Mouse (Mus musculus) activated CD4-positive, CD25-positive, alpha-beta regulatory T cell, adult 4 months (primary cell): ENCODE results near the gene S100a2. TPM values are rescaled to one million over a fixed set of nuclear protein-coding genes. Genes with fewer than 3 reads are reported as not detected.

Experiments
- ATAC-seq: one replicate; pipeline ENCODE4 v1.8.0; 2017
- polyA plus RNA-seq, 2 experiments: library from polyadenylated mRNA; unstranded; fragments of 100-300 nt; shearing (Covaris generic); gene quantifications; one replicate each; pipeline ENCODE4 v1.2.1; 2017

Gene S100a2
- polyA plus RNA-seq, 2 experiments from 2014 or later: not detected

DNA sequence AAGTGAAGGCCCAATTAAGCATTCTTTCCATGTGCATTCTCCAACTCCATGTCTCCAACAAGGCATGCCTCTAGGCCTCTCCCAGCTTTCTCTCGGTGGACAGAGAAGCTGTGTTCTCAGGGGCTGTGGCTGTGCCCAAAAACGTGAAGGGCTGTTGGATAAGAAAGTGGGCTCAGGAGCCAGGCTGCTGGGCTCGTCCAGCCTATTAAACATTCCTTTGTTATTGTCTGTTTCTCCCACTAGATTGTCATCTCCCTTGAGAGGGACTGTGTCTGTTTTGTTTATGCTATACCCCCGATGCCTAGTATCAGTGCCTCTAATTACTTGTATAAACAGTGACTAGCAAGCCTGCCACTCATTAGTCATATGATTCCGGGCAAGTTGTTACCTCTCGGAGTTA lies 7.7 kb downstream of the S100a2 start:
- ATAC-seq: no peak

GRCm38 (mm10) chr3:90598212-90598611 lies 8.2 kb downstream of the S100a2 start:
- ATAC-seq: no peak

DNA sequence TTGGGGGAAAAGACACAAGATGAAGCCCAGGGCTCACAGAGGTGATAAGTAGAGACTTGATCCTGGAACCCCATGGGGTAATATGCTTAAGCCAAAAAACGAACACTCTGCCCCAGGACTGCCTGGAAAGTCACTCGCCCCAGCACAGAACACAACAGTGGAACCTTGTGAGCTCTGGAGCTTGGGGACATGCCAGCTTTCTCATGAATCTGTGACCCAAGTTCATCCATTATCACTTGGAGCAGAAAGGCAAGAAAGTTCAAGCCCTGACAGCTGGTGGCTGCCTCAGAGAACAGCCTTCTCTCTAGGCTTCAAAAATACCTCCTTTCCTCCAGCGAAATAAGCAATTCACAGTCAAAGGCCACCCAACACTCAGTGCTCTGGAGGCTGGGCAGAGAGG lies 9.4 kb downstream of the S100a2 start:
- no peak for ATAC-seq

DNA sequence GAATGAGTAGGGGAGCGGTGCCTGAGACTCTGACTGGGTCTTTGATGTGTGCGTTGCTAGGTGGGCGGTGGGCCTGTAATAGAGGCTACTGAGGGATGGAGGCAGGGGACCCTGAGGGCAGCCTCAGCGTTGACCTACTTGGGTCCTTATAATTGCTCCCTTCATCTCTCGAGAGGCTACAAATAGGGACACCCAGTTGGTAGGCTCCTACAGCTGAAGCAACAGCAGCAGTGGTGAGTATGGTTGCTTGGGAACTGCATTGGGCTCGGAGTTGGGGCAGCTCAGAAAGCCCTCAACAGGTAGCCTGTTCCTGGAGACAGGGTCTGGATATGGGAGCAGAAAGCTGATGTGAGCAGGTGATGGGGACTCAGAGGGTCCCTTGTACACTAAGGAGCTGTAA lies 10.0 kb downstream of the S100a2 start:
- ATAC-seq: no peak

DNA sequence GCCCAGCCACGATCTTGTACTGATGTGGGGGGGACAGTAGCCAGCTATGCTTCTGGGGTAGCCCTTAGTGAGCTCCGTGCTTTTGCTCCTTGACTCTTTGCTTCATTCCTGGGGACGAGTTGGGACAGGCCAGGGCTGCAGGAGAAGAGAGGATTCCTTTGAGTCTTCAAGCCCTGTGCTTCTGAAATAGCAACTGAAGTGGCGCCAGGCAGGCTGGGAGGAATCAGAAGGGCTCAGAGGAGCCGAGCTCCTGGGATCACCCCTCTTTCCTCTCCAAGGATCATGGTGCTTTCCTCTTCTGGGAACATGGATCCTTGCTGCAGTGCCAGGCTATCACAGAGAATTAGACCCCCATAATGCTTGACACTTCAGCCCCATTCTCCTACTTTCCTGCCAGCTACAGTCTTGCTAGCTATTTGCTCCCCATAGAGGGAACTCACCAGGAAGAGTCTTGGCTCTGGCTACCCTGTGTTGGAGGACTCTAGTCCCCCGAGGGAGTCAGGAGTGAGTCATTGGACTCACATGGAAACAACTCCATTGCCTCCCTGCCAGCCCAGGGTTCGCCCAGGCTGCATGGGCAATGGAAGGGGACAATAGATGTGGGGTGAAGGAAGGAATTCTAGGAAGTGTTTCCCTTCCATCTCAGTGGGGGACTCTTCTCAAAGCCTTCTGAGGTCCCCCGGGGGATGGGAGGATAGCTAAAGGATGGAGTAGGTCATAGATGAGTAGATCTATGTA lies 10.6 kb downstream of the S100a2 start:
- ATAC-seq: no peak

- ATAC-seq: no peak
Observed at GRCm38 (mm10) chr3:90601486-90602110, 11.6 kb downstream of the S100a2 start, which contains the start of gene Gm42674. Gene Gm42674 (plus strand): TSS chr3:90601904.

DNA sequence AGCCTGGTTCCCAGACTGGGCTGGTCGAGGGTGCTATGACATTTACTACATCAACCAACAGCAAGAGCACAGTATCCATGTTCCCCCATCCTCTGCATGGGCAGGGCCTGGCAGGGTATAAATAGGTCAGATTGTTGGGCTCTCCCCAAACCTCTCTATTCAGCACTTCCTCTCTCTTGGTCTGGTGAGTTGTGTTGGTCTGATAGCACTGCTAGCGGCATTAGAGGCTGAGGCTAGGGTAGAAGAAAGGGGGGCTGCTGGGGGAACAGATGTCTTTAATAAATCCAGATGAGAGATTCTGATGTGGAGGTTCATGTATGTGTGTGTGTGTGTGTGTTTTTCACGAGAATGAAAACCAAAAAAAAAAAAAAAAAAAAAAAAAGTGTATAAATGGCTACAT lies 13.6 kb downstream of the S100a2 start, which contains the start of gene S100a4:
Gene S100a4, plus strand, starts transcription at position 149 of the 400 bp plus-strand sequence.
- ATAC-seq: peak; percentile 59

DNA sequence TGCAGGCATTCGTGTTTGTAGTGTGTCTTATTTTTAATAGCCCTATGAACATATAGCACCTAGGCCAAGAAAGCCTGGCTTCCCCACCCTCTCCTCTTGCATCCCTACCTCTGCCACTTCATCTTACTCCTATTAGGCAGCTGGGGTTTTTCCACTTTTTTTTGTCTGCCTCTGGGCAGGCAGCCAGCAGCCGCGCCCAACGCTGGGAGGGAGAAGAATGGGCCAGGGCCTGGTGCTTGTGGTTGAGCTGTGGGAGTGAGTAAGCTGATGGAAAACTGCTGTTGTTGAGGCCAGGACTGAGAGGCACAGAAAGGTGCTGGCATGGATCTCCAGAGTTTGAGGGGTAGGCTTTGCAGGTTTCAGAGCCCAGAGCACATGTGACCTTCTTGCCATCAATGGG lies 14.4 kb downstream of the S100a2 start:
- no peak for ATAC-seq

DNA sequence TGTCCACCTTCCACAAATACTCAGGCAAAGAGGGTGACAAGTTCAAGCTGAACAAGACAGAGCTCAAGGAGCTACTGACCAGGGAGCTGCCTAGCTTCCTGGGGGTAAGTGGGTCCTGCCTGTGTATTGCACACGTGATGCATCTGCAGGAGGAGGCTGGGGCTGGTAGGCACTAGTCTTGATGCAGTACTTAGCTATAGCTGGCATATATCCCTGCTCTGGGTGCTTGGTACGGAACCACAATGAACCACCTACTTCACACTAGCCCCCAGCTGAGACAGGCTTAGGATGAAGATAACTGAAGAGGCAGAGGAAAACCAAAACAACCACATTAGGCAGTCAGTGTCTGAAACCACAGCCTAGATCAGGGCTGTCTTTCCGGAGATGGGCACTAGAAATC lies 15.0 kb downstream of the S100a2 start:
- peak; percentile 50 for ATAC-seq

GRCm38 (mm10) chr3:90605736-90606135 lies 15.7 kb downstream of the S100a2 start:
- ATAC-seq: no peak

DNA sequence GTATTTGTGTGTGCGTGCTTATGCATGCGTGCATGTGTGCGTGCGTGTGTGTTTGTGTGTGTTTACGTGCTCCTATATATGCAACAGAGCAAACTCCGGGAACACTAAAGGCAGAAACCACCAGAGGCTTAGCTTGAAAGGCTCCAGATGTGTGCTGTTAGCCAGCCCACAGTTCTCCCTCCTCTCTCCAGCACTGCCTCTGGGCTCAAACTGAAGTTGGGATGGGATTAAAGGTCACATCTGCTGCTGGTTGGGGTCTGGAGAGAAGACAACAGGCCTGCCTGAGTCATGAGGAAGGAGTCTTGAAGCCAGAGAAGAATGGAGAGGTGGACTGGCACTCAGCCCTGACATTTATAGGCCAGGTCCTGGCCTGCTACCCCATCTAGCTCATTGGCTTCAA lies 16.1 kb downstream of the S100a2 start:
- ATAC-seq: no peak

DNA sequence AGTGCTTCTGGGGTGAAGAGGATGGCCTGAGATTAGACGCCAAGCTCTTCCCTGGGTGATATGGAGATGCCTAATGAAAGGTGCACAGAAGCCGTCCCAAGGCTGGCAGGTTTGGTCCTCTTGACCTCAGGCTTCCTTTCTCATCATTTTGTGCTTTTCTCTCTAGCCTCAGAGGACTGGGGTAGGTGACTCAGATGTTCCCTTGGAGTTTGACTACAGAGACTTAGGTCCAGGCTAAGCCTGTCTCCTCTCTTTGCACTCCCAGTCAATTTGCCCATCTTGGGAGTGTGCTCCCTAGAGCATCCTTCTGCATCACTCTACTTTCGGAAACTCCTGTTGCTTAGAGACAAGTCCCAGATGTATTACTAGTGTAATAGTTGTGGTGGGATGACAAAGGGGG lies 17.3 kb downstream of the S100a2 start:
- no peak for ATAC-seq

GRCm38 (mm10) chr3:90608223-90608622 lies 18.2 kb downstream of the S100a2 start, which contains the start of gene S100a5:
Gene S100a5 (plus strand): TSS chr3:90608523.
- ATAC-seq: no peak

- ATAC-seq: no peak
Observed at GRCm38 (mm10) chr3:90609102-90609501, 19.1 kb downstream of the S100a2 start.

DNA sequence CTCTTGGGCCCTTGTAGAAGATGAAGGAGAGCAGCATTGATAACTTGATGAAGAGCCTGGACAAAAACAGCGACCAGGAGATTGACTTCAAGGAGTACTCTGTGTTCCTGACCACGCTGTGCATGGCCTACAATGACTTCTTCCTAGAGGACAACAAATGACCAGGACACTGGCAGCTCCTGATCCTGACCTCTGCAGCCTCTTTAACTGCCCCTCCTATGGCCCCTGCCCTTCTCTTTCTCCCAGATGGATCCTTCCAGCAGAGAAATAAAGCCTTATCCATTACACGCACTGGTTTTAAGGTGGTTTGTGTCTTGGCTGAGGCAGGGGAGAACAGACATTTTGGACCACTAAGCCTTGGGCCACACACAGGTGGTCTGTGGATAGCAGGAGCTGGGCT lies 21.4 kb downstream of the S100a2 start:
- ATAC-seq: no peak

GRCm38 (mm10) chr3:90612061-90612460 lies 22.0 kb downstream of the S100a2 start:
- ATAC-seq: peak; percentile 21

GRCm38 (mm10) chr3:90612728-90613291 lies 22.8 kb downstream of the S100a2 start, which contains the start of gene S100a6:
Gene S100a6 (plus strand): TSS chr3:90612882.
- peak; percentile 90 for ATAC-seq

DNA sequence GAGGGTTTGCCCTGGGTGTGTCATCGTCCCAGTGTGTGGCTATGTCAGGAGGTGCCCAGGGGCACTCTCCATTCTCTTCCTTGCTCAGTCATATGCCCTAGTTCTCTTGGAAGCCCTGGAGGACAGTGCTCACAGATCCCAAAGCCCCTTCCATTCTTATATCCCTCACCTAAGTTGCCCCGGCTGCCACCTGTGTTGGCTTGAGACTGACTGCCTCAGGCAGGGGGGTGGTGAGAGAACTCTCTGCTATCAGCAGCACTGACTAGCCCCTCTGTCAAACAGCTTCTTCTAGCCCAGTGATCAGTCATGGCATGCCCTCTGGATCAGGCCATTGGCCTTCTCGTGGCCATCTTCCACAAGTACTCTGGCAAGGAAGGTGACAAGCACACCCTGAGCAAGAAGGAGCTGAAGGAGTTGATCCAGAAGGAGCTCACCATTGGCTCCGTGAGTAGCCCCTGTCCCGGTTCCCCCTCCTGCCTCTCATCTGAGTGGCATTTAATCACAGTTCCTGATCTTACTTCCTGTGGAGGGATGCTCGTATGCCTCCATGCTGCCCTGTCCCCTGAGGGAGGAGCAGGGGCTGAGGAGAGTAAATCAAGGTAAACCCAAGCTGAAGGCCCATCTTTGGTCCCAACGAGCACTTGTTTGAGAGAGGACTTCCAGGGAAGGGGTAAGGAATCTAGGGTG lies 23.6 kb downstream of the S100a2 start:
- no peak for ATAC-seq

DNA sequence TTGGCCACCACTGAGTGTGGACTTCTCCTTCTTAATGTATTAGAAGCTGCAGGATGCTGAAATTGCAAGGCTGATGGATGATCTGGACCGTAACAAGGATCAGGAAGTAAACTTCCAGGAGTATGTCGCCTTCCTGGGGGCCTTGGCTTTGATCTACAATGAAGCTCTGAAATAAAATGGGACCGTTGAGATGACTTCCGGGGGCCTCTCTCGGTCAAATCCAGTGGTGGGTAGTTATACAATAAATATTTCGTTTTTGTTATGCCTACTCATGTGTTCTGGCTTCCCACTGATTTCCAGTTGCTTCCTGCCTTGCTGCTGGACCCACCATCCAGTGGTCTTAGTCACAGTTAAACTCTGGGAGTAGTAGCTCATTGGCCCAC lies 24.1 kb downstream of the S100a2 start:
- ATAC-seq: no peak

DNA sequence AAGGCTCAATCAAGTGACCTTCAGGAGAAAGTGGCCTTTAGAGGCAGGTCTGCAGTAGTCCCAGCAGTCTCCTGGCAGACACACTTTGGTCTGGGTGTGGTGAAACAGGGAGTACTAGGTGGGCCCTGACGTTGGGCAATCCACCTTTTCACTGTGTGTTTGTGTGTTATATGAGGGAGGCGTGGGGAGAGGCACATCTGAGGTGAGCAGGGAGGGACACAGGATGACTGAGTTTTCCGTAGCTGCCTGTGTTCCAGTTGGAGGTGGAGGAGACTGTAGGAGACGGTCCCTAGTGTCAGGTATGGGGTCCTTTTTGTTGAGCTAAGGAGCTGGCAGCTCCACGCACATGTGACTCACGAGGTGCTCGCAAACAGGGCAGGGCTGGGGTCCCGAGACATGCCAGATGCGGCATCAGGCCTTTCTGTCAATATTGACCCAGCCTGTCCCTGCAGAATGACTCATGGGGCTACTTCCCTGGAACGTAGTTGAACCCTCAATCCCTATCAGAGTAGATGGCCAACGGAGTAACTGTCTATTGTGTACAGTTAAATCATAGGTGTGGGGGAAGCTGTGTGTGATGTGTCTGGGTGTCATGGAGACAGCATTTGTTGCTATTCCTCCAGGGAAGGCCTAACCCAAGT lies 24.7 kb downstream of the S100a2 start:
- ATAC-seq: no peak

- peak; percentile 72 for ATAC-seq
Observed at GRCm38 (mm10) chr3:90615415-90615814, 25.4 kb downstream of the S100a2 start.

GRCm38 (mm10) chr3:90615911-90616310 lies 25.9 kb downstream of the S100a2 start:
- no peak for ATAC-seq

- ATAC-seq: no peak
Observed at GRCm38 (mm10) chr3:90617586-90617985, 27.5 kb downstream of the S100a2 start.
